Mouse (Mus musculus) left cerebral cortex, adult 9 months (tissue): ENCODE data around the gene Ncapd2.
A peak's percentile ranks its signal among the peaks of the same experiment; 100 is the strongest.

ENCODE experiments used
- DNase-seq, 2 experiments: peaks; one replicate each; pipeline ENCODE4 v3.0.0; 2022; ENCODE audit warnings: low spot score in 2 of 2

Gene Ncapd2

GRCm38 (mm10) chr6:125215148-125215954 is 23.9 kb upstream of the Ncapd2 start, which contains the start of gene Vamp1:
Gene Vamp1, plus strand, starts transcription at chr6:125215551.
- DNase-seq: peak; percentile 97

- no peak for DNase-seq
These were observed 22.2 kb upstream of the Ncapd2 start for GRCm38 (mm10) chr6:125213715-125214114.

GRCm38 (mm10) chr6:125213129-125213528 is 21.6 kb upstream of the Ncapd2 start:
- DNase-seq: no peak

- DNase-seq: no peak
These were observed 21.1 kb upstream of the Ncapd2 start for GRCm38 (mm10) chr6:125212621-125213020.

GRCm38 (mm10) chr6:125210436-125210835 is 18.9 kb upstream of the Ncapd2 start:
- DNase-seq: no peak

GRCm38 (mm10) chr6:125197166-125197565 is 5.7 kb upstream of the Ncapd2 start:
- DNase-seq: no peak

GRCm38 (mm10) chr6:125196301-125196700 is 4.8 kb upstream of the Ncapd2 start:
- DNase-seq: no peak

- DNase-seq: no peak
These were observed 4.1 kb upstream of the Ncapd2 start for GRCm38 (mm10) chr6:125195541-125196075.

- no peak for DNase-seq
These were observed 1.9 kb upstream of the Ncapd2 start for GRCm38 (mm10) chr6:125193390-125193789.

GRCm38 (mm10) chr6:125192841-125193240 is 1.3 kb upstream of the Ncapd2 start:
- DNase-seq: no peak

GRCm38 (mm10) chr6:125192016-125192714 is 664 bp upstream of the Ncapd2 start:
- peak; percentile 83 to 93 for DNase-seq

- DNase-seq: no peak
These were observed 685 bp downstream of the Ncapd2 start for GRCm38 (mm10) chr6:125190816-125191215.

- DNase-seq: no peak
These were observed 5.3 kb downstream of the Ncapd2 start for GRCm38 (mm10) chr6:125186203-125186602.

- DNase-seq: no peak
These were observed 9.4 kb downstream of the Ncapd2 start for GRCm38 (mm10) chr6:125182133-125182532.

GRCm38 (mm10) chr6:125179601-125180000 is 11.9 kb downstream of the Ncapd2 start:
- DNase-seq: no peak

GRCm38 (mm10) chr6:125175469-125175868 is 16.0 kb downstream of the Ncapd2 start:
- DNase-seq: no peak

GRCm38 (mm10) chr6:125173256-125173655 is 18.2 kb downstream of the Ncapd2 start:
- DNase-seq: no peak

GRCm38 (mm10) chr6:125172474-125172873 is 19.0 kb downstream of the Ncapd2 start:
- DNase-seq: no peak

GRCm38 (mm10) chr6:125170194-125170593 is 21.3 kb downstream of the Ncapd2 start:
- DNase-seq: no peak

GRCm38 (mm10) chr6:125168086-125168485 is 23.4 kb downstream of the Ncapd2 start:
- DNase-seq: no peak

GRCm38 (mm10) chr6:125166861-125167650 is 24.4 kb downstream of the Ncapd2 start:
- peak in 1 of 2 experiments; percentile 60 for DNase-seq
